In genomic region chr11:96956009-96956724, GRCm38 (mm10) we compare ENCODE assay signal across 9 mouse cellular contexts. TPM values are rescaled to one million over a fixed set of nuclear protein-coding genes. Genes with fewer than 3 reads are reported as not detected.
DNase-seq lines count a peak whose midpoint lies in the region; ATAC-seq and TF ChIP-seq lines count a peak whose summit lies in the region.
"Had no signal": no experiment of that assay in that cellular context is flagged by ENCODE, and none has a peak within 500 bp of the region (broad histone marks: within the 10 kb centered on the region; RNA-seq: fewer than 3 reads in every experiment).

No protein-coding gene starts in this region.

- no peak overlapping the region for H3K4me3 ChIP-seq in midbrain, postnatal 0 days (ENCODE audit: low read depth, low read length)
- no peak overlapping the region for H3K4me3 ChIP-seq in midbrain, embryonic 10.5 days

- 61% methylated on average over 19 of the region's 20 CpGs for WGBS in midbrain, postnatal 0 days
- WGBS in midbrain, embryonic 10.5 days, result 64% methylated on average over 20 of the region's 20 CpGs

- H3K36me3 ChIP-seq in midbrain, postnatal 0 days (ENCODE audit: insufficient read depth, low read length), result peaks cover 69% of the 10 kb centered on the region
- H3K36me3 ChIP-seq in midbrain, embryonic 10.5 days, result peaks cover 97% of the 10 kb centered on the region

- TF ChIP-seq CTCF in midbrain, postnatal 0 days (IDR thresholded peaks at IDR 0.05), result peak; percentile 67

- H3K9me3 ChIP-seq in midbrain, postnatal 0 days (ENCODE audit: low read length), result no peaks in the 10 kb centered on the region
- H3K9me3 ChIP-seq in midbrain, embryonic 10.5 days (replicated peaks), result no peaks in the 10 kb centered on the region

- no peak overlapping the region for H3K27ac ChIP-seq in midbrain, postnatal 0 days (ENCODE audit: low read depth, low read length)
- no peak overlapping the region for H3K27ac ChIP-seq in midbrain, embryonic 10.5 days (replicated peaks)

- H3K4me1 ChIP-seq in midbrain, postnatal 0 days (ENCODE audit: insufficient read depth, low read length), result no peaks in the 10 kb centered on the region
- H3K4me1 ChIP-seq in midbrain, embryonic 10.5 days, result 0 out of 2 replicates have a peak, but pooled peaks cover 2% of the 10 kb centered on the region

- ATAC-seq in midbrain, postnatal 0 days (ENCODE audit: low FRiP score), result no peak

- no peaks in the 10 kb centered on the region for H3K27me3 ChIP-seq in midbrain, postnatal 0 days (ENCODE audit: insufficient read depth, low read length)
- no peaks in the 10 kb centered on the region for H3K27me3 ChIP-seq in midbrain, embryonic 10.5 days (ENCODE audit: low read depth, poor library complexity, severe bottlenecking)

- H3K9ac ChIP-seq in midbrain, postnatal 0 days (replicated peaks; ENCODE audit: low read length, poor library complexity, severe bottlenecking), result no peak overlapping the region

- no peak overlapping the region for H3K4me2 ChIP-seq in midbrain, postnatal 0 days (ENCODE audit: low read depth, low read length, poor library complexity, severe bottlenecking)

- DNase-seq in embryo, embryonic 10 days (ENCODE audit: low spot score), result peak; percentile 42
- no peak for DNase-seq in embryo, embryonic 9.5 days (ENCODE audit: extremely low spot score)
- DNase-seq in midbrain, postnatal 0 days (ENCODE audit: low spot score), result no peak
- no peak for DNase-seq in midbrain, embryonic 10.5 days (ENCODE audit: low spot score)
- peak; percentile 49 for DNase-seq in gastrocnemius, postnatal 10 days
- peak; percentile 71 for DNase-seq in skeletal muscle tissue, adult 2 months (ENCODE audit: low read depth, low spot score)
- DNase-seq in layer of hippocampus, postnatal 14 days (ENCODE audit: low spot score in 2 of 2), result no peak
- DNase-seq in lung, adult 18-20 months, result no peak
- DNase-seq: kidney, adult 8-10 months had no signal

RNA-seq across cellular contexts. Expression of gene Pnpo, which starts 12.4 kb away (rescaled TPM):
- total RNA-seq in midbrain, postnatal 0 days (2014; rRNA removed), result 26.9 and 28.6 TPM in 2 replicates
- polyA plus RNA-seq in midbrain, postnatal 0 days (2015; fragmentation: Nextera tagmentation; extraction: Ambion mirVana), result 36.8 and 37.4 TPM in 2 replicates
- 28.2 and 32.1 TPM in 2 replicates for polyA plus RNA-seq in midbrain, embryonic 10.5 days (2016; fragmentation: Nextera tagmentation; extraction: Ambion mirVana)
- 1 to 10 TPM; 8.4 to 9.4 TPM for total RNA-seq in gastrocnemius, postnatal 10 days (2021)
- total RNA-seq in layer of hippocampus, postnatal 14 days (2021), result 10 to 100 TPM; 33.0 to 36.7 TPM

RNA-seq across cellular contexts. Expression of gene Sp2, which starts 26.6 kb away (rescaled TPM):
- total RNA-seq in midbrain, postnatal 0 days (2014; rRNA removed), result 5.2 and 5.9 TPM in 2 replicates
- polyA plus RNA-seq in midbrain, postnatal 0 days (2015; fragmentation: Nextera tagmentation; extraction: Ambion mirVana), result 13.4 and 13.7 TPM in 2 replicates
- 30.5 and 35.5 TPM in 2 replicates for polyA plus RNA-seq in midbrain, embryonic 10.5 days (2016; fragmentation: Nextera tagmentation; extraction: Ambion mirVana)
- total RNA-seq in gastrocnemius, postnatal 10 days (2021), result 10 to 100 TPM; 15.2 to 15.9 TPM
- total RNA-seq in layer of hippocampus, postnatal 14 days (2021), result 10 to 100 TPM; 12.3 to 13.5 TPM

RNA-seq across cellular contexts. Expression of gene Prr15l, which starts 28.3 kb away (rescaled TPM):
- 0.27 TPM in 1 of 2 replicates, not detected in the other for total RNA-seq in midbrain, postnatal 0 days (2014; rRNA removed)
- polyA plus RNA-seq in midbrain, postnatal 0 days (2015; fragmentation: Nextera tagmentation; extraction: Ambion mirVana), result 0.51 and 0.56 TPM in 2 replicates
- 0.04 and 0.05 TPM in 2 replicates for polyA plus RNA-seq in midbrain, embryonic 10.5 days (2016; fragmentation: Nextera tagmentation; extraction: Ambion mirVana)
- total RNA-seq in gastrocnemius, postnatal 10 days (2021), result not detected
- not detected for total RNA-seq in layer of hippocampus, postnatal 14 days (2021)

RNA-seq across cellular contexts. Expression of gene Cdk5rap3, which starts 39.9 kb away (rescaled TPM):
- total RNA-seq in midbrain, postnatal 0 days (2014; rRNA removed), result 43.6 and 48.3 TPM in 2 replicates
- polyA plus RNA-seq in midbrain, postnatal 0 days (2015; fragmentation: Nextera tagmentation; extraction: Ambion mirVana), result 83.9 and 85.1 TPM in 2 replicates
- 116 and 120 TPM in 2 replicates for polyA plus RNA-seq in midbrain, embryonic 10.5 days (2016; fragmentation: Nextera tagmentation; extraction: Ambion mirVana)
- total RNA-seq in gastrocnemius, postnatal 10 days (2021), result 10 to 100 TPM; 30.0 to 39.3 TPM
- 10 to 100 TPM; 41.2 to 47.2 TPM for total RNA-seq in layer of hippocampus, postnatal 14 days (2021)

RNA-seq across cellular contexts. Expression of gene Sp6, which starts 57.0 kb away (rescaled TPM):
- 0.33 and 1.1 TPM in 2 replicates for total RNA-seq in midbrain, postnatal 0 days (2014; rRNA removed)
- polyA plus RNA-seq in midbrain, postnatal 0 days (2015; fragmentation: Nextera tagmentation; extraction: Ambion mirVana), result 0.43 and 0.51 TPM in 2 replicates
- polyA plus RNA-seq in midbrain, embryonic 10.5 days (2016; fragmentation: Nextera tagmentation; extraction: Ambion mirVana), result 0.71 and 2.0 TPM in 2 replicates
- under 1 TPM; 0.21 to 0.77 TPM for total RNA-seq in gastrocnemius, postnatal 10 days (2021)
- 1 to 10 TPM in 1 of 2 experiments, under 1 TPM in 1; 0.81 to 1.1 TPM for total RNA-seq in layer of hippocampus, postnatal 14 days (2021)

Comparison
In these comparisons a context has a peak if more than half of its experiments do, and no peak if none do; other contexts are left out.
1. DNase-seq: peak in embryo, embryonic 10 days (single experiment), gastrocnemius, postnatal 10 days (single experiment) and skeletal muscle tissue, adult 2 months (single experiment); none in embryo, embryonic 9.5 days (single experiment), midbrain, postnatal 0 days (single experiment), midbrain, embryonic 10.5 days (single experiment), layer of hippocampus, postnatal 14 days (0 of 2) and lung, adult 18-20 months (0 of 2).